Mouse (Mus musculus) 3134 (cell line): Measurements from ENCODE around the gene Slc46a3.

ENCODE experiments used
- DNase-seq: peaks from one replicate; pipeline ENCODE4 v3.0.0-alpha.2; 2011; ENCODE audit warnings: low spot score; ENCODE audit not compliant: insufficient read length; ENCODE audit errors: extremely low read depth

The Slc46a3 gene

DNA sequence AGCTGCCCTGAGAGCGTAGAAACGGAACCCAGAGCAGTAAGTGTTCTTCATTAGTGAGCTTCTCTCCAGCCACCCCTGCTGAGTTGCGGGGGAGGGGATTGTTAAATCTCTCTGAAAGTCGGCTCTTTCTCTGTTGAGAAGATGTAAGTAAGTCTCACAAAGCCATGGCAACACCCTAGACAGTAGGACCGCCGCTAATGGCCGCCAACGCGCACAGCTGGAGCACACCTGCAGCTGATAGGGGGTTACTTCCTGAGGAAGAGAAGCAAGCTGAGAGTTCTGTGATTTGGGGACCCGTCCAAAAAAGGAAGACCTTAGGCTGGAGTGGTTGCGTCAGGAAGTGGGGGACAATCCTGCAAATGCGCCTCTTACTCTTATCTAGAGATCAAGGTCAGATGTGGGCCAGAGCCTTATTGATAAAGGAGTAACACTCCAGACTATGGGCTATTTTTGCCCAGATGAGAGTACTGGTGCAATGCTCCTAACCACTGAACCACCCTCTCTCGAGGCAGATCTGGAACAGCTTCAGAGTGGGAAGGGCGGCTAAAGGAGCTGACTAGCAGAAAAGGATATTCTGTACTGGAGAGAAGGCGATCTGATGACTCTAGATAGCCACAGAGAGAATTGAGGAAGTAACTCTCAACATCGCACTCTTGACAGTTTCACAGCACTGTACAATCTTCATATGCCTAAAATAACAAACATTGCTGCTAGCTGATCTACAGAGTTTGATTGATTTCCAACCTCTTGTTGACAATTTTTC lies 1.0 kb upstream of the Slc46a3 start:
- DNase-seq, result no peak

DNA sequence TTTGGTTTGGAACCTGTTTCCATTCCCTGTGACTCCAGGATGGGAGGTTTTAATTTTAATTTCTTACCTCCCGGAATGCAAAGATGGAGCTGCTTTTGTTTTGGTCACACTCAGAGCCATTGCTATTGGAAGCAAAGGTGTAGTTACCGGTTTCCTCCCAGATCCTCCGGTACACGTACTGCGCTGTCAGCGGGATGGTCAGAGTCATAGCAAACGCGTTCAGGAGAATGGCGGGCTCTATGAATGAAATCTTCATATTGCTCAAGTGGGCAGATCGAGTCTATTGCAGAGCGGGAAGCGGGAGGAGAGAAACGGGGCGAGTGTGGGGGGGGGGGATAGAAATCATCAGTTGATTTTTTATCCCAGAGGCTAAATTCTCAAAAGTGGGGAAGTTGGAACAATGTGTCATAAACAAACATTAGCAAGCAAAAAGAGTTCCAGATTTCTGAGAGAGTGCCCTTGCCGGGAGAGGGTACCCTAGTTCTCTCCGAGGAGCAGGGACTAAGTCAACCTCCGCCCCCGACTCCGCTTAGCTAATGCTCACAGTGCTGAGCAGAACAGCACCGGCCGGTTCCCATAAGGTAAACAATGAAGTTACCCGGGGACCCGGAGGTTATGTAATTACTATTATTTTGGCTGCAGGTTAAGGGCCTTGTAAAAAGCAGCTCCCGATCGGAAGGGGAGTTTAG lies 705 bp downstream of the Slc46a3 start:
- no peak for DNase-seq

DNA sequence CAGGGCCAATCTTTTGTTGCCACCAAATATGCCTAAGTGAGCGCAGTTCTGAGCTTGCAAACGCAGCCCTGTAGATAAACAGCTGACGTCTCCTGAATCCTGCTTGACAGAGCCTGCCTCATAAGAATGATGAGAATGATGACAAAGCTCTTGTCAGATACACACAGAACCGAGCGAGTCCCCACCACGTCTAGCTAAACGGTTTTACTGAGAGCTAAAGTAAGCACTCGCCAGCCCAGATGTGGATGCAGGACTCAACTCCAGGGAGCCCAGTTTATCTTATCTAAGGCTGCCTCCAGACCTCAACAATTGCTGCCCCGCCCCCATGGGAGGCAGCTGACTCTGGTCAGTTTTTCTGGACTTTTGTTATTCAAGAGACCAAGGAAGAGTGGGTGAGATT lies 1.5 kb downstream of the Slc46a3 start:
- no peak for DNase-seq

DNA sequence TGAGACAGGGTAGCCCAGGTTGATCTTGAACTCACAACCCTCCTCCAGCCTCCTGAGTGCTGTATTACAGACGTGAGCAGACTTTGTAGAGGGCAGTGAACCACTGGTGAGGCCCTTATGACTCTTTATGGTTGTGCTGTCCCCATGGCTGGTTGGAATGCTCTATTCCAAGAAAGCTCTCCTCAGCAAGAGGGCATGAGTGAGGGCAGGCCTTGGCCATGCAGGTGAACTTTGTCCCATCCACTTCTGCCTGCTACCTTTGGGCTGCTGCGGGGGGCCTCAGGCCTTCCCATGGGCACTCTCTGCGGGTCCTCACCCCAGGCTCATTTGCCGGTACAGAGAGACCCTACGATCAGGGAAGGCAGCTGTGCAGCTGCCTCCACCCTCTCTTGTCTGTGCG lies 1.9 kb downstream of the Slc46a3 start:
- DNase-seq, result no peak

DNA sequence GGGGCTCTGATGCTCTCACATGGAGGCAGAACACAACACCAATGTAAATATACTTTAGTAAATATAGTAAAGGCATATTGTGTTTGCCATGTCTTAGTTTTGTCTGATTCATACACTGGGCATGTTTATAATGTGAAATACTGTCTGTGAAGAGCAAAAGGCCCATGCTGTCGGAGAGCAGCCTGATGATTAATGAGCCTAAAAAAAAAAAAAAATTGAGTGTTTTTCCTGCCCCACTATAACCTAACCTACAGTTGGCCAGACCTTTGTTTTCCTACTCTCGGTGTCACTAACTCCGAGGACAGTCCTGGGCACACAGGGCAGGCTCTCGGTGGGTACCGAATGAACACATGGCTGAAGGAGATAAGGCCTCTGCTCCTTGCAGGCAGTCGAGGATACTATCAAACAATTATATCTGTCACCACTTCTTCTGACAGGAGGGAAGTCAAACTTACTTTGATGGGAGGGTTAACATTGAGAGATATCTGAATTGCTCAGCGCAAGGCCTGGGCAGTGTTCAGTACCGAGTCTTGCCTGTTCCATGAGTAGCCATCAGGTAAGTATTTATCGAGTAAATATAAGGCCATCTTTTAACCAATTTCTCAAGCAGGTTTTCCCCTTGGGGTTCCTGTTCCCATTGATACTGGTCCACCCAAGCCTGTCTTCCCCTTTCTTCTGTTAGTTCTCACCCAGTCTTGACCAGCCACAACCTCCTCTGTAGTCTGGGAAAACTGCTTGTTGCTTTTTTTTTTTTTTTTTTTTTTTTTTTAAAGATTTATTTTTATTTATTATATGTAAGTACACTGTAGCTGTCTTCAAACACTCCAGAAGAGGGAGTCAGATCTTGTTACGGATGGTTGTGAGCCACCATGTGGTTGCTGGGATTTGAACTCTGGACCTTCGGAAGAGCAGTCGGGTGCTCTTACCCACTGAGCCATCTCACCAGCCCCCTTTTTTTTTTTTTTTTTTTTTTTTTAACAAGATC lies 6.0 kb downstream of the Slc46a3 start:
- no peak for DNase-seq

DNA sequence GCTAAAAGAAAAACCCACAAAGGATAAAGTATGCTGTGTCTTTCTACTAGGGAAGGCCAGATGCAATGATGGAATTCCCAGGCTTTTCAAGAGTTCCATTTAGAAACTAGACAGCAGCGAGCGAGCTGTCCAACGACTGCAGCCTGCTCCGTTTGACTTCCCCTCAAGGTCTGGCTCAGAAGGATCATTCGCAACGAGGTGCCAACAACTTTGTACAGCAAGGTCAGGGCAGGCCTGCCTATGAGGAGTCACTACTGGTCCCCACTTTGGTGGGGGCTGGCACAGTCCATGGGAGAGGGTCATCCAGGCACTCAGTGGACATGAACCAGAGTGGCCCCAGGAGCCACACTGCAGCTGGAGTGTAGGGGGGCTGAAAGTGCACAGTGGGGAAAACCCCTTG lies 11.0 kb downstream of the Slc46a3 start:
- DNase-seq, result no peak

DNA sequence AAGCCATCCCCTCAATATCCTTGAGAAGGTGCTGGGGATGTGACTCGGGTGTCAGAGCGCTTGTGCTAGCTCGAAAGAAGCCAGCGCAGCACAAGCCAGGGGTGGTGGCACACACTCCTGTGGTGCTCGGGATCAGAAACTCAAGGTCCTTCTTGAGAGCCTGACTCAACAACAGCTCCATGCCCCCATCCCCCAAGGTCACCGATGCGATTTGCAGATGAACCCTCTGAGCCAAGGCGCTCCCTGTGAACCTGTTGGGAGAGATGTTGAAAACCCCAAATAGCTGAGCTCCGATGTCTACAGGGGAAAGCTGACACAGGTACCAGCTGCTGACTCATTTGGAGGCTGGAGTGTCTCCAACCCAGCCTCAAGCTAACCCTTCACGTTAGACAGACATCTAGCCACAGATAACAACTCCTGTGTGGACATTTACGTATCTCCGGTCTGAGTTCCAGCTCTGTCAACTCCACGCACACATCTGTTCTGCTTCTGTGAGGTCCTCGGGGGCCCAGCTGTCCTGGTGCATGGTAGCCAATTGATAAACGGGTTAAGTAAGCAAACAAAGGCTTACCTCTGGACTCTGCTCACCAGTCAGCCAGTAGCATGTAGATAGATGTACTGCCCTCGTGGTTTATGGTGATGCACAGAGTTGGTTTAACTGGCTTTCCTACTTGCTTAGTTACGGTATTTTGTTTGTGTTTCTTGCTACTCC lies 14.5 kb downstream of the Slc46a3 start:
- no peak for DNase-seq

DNA sequence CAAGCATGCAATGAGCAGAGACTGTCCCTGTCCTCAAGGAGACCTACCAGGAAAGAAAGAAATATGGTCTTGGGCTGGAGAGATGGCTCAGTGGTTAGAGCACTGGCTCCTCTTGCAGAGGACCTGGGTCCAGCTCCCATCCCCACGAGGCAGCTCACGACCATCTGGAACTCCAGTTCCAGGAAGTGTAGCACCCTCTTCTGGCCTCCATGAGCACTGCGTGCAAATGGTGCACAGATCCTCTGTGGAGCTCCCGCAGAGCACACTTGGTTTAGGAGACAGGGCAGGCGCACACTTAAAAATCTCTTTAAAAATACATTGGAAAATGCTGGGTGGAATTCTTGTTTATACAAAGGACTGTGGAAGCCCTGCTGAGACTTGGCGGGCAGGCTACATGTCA lies 17.1 kb downstream of the Slc46a3 start:
- no peak for DNase-seq

DNA sequence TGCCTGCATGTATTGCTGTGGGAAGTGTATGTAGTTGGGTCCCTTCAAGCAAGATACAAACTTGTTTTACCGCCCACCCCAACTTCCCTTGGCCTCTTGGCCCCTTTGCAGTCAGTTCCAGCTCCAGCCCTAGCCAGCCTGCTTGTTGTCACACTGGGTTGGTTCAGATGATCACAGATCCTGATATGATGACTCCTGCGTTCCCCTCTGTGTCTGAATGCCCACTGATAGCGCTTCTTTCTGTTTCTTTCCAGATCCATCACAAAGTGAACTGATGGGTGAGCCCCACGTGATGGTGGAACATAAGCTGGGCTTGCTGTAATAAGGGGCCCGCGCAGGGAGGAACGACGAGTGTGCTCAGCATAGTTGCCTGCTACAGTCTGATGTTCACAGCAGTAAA lies 19.4 kb downstream of the Slc46a3 start:
- DNase-seq, result no peak

DNA sequence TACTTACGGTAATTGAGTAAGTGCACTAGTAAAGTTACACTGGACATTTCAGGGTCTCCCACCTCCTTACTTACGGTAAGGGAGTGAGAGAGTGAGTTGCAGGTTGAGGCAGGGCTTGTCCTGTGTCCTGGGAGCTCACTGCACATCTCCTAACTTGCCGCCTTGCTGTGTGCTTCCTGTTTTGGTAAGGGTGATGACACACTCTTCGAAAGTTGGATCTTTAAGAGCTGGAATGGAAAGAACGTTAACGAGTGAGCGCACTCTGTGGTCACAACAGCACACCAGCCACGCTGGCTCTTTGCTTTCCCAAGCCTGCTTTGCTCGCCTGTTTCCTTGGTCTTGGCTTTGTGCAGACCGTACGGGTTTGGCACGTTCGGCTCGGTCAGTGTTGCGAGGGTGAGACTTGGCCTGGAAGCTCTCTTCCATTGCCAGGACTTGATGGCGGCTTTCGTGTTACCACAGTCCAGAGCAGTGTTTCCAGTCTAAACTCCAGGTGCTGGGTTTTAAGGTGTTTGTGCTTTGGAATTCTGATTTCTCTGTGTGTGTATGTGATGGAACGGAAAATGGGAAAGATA lies 20.0 kb downstream of the Slc46a3 start:
- no peak for DNase-seq

DNA sequence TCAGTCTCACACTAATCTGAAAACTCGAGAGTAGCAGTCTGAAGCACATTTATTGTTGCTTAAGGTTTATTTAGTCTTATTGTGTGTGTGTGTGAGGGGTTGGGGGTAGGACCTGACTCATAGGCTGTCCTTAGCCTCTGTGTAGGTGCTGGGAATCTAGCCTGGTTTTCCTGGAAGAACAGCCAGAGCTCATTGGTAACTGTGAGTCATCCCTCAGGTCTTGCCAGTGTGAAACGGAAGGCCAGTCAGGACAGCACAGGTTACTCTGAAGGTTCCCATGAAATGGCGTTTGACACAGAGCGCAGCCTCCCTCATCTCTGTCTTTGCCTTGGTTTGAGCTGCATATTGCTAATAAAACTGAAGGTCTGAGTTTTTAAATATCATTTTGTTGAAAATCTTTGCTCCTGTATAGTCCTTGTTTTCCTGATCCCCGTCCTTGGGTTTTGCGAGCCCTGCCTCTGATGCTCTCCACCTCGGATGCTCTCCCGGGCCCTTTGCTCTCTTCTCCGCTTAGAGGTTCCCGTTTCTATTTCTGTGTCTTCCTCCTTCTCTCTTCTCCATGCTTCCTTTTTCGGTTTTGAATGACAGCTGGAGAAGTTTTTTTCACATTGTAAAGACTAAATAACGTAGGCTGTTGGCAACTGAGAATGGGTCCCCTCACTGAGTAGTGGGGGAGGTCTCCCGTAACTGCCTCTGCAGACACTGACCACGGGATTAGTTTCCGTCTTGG lies 23.4 kb downstream of the Slc46a3 start:
- no peak for DNase-seq

DNA sequence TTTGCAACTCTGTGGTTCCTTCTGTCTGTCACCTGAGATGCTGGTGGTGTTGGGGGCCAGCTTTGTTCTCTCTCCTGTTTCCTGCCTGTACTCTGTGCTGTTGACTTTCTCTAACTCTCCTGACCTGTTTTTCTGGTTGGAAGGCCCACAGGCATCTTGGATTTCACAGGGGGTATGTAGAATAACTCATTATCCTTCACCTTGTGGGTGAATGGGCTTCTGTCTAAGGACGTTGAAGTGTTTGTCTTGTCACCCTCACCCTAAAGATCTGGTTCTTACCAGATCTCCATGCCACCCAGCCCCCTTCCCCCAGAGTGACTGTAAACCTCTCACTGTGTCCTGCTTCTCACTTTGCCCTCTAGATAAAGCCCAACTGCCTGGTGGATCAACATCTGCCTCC lies 24.3 kb downstream of the Slc46a3 start:
- DNase-seq, result no peak

DNA sequence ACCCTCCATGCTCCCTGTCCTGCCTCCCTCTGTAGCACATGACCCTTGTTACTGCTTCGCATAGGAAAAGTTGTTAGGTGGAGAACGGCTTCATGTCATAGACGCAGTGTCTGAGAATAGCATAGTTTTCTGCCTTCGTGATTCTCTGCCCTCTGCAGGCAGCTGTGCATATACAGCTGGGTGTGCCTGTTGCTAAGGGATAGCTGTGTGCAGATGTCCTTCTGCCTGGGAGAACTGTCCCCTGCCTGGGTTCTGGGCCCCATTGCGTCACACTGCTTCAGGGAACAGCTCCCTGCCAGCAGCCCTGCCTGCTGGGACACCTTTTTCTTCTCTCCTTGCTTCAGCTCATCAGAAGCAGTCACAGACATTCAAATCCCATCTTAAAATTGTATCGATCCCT lies 25.0 kb downstream of the Slc46a3 start:
- no peak for DNase-seq

DNA sequence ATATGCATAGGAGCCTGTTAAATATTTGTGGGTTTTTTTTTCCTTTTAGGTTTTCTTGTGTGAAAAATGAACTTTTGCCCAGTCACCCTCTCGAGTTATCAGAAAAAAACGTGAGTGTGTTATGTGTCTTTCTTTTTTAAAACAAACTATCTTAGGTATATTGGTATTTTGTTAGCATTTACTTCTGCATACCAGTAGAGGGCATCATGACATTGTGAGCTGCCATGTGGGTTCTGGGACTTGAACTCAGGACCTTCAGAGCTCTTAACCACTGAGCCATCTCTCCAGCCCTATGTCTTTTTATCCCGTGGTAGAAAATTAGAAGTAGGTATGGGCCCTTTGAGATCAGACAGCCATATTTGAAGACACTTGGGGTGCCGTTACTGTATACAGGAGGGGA lies 25.9 kb downstream of the Slc46a3 start:
- no peak for DNase-seq

DNA sequence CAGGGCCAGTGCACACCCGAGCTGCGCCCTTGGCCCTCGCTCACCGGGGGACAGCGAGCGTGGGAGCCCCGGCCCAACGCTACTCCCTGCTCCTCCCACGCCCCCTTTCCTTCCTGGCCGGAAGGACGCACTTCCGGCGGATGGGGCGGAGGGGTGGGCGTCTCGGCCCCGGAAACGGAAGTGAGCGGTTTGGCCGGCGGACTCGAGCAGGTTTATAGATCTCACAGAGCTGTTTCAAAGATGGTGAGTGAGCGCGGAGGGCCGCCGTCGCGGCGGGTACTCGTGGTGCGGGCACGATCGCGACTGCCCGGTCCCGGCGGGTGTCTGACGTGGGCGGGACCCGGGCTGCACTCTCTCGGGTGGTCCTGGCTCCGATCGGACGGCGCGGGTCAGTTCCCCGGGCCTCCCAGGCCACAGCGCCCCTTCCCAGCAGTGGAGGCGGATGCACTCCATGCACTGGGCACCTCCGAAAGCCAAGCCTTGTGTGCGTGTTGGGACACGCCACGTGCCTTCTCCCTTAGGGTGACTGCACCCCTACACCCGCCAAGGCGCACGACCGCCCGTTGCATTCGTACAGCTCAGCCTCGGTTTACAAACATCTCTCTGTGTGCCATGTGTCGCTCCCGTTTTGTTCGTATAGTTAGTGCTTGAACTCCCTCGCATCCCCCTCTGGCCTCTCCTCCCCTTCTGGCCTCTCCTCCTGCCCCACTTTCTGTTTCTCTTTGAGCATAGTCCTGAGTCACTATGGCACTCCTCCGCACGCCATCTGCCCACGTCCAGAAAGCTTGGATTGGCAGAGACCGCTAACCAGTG lies 34.0 kb downstream of the Slc46a3 start, which contains the start of gene Pomp:
Gene Pomp, plus strand, starts transcription at position 13 of the 813 bp plus-strand sequence.
- DNase-seq, result peak; percentile 94

DNA sequence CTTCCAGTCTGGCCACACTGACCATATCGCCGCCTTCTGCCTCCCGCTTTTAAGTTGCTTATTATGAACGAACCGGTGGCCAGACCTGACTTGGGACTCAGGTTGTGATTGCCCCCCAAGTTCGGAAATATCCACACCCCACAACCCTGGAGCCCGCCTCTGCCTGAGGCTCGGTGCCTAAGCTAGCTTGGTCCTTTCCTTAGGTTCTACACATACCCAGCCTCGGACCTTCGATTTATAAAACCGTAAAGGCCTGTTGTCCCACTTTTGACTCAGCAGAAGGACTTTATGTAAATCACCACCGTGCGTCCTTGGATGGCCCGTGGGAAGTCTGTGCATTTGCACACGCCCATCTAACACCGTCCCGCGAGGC lies 34.6 kb downstream of the Slc46a3 start:
- no peak for DNase-seq

DNA sequence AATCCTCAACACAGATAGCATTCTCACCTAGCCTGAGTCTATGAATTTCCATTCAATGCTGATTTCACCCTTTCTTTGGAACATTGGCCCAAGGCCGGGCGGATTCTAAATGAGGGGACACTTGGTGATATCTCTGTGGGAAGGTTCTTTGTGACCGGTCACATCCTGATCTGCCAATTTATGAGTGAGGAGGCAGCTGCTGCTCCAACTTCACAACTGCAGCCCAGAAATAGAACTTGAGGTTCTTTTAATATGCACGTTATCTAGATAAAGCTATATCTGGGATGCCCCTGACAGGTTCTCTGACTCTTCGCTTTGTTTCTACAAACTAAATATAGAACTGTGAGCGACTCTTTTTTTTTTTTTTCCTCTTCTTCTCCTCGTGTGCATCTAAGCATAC lies 44.4 kb downstream of the Slc46a3 start:
- DNase-seq, result no peak

DNA sequence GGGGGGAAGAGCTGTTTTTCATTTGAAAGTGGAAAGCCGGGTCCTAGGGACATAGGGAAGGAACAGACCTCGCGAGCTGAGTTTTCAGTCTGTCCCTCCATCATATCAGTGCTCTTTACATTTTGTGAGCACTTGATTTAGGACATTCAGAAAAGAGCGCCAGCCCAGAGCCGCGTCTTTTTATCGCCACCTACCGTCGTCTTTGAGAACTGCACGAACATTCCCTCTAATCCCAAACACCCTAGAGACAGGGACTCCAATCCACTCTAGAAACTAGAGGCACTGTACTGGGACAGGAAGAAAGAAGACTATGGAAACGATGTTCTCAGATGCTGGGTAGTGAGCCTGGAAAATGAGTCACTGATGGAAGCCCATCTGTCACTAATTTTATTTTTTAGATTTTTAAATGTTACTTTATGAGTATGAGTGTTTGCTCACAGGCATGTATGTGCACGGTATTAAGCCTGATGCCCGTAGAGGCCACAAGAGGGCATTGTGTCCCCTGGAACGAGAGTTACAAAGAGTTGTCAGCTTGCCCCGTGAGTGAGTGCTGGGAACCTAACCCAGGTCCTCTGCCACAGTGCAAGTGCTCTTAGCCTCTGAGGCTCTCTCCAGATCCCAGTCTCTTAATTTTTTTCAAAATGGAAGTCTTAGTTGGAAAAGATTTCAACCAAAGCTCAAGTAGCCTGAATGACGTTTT lies 46.3 kb downstream of the Slc46a3 start:
- peak; percentile 41 for DNase-seq
